Mouse (Mus musculus): ENCODE data around the gene Tceal3.
"Not testable (repeated sequence)": the region's sequence is repeated elsewhere in the genome, so short reads cannot be mapped to it uniquely, and the experiment has no call there.

Gene Tceal3

GRCm38 (mm10) chrX:136590199-136590896 lies at the start of gene Tceal3:
Tceal3 (plus strand) TSS chrX:136590842.
- DNase-seq = no peak

GRCm38 (mm10) chrX:136543956-136544355 lies 46.7 kb upstream of the Tceal3 start, which contains the start of gene Kir3dl2:
Kir3dl2 (minus strand) TSS chrX:136544056.
- DNase-seq = not testable (repeated sequence)

GRCm38 (mm10) chrX:136569094-136569493 lies 21.5 kb upstream of the Tceal3 start:
- not testable (repeated sequence) for DNase-seq

GRCm38 (mm10) chrX:136584617-136585016 lies 6.0 kb upstream of the Tceal3 start:
- no peak for DNase-seq

- no peak for DNase-seq
Observed at GRCm38 (mm10) chrX:136590897-136591257, 235 bp downstream of the Tceal3 start.

GRCm38 (mm10) chrX:136599416-136599815 lies 8.8 kb downstream of the Tceal3 start:
- DNase-seq = no peak

- DNase-seq = no peak
Observed at GRCm38 (mm10) chrX:136606951-136607350, 16.3 kb downstream of the Tceal3 start.

- no peak for DNase-seq
Observed at GRCm38 (mm10) chrX:136607395-136607794, 16.8 kb downstream of the Tceal3 start.

GRCm38 (mm10) chrX:136611346-136611745 lies 20.7 kb downstream of the Tceal3 start:
- no peak for DNase-seq

- not testable (repeated sequence) for DNase-seq
Observed at GRCm38 (mm10) chrX:136615889-136616288, 25.2 kb downstream of the Tceal3 start.

GRCm38 (mm10) chrX:136624905-136625569 lies 34.4 kb downstream of the Tceal3 start:
- peak; percentile 10 to 29 for DNase-seq

- no peak for DNase-seq
Observed at GRCm38 (mm10) chrX:136625959-136626358, 35.3 kb downstream of the Tceal3 start.

- DNase-seq = no peak
Observed at GRCm38 (mm10) chrX:136635116-136635515, 44.5 kb downstream of the Tceal3 start.

- DNase-seq = peak; percentile 6 to 58
Observed at GRCm38 (mm10) chrX:136639754-136640153, 49.1 kb downstream of the Tceal3 start.

GRCm38 (mm10) chrX:136645857-136646256 lies 55.2 kb downstream of the Tceal3 start:
- not testable (repeated sequence) for DNase-seq

- no peak for DNase-seq
Observed at GRCm38 (mm10) chrX:136666281-136666706, 75.7 kb downstream of the Tceal3 start.

- not testable (repeated sequence) for DNase-seq
Observed at GRCm38 (mm10) chrX:136666762-136667464, 76.3 kb downstream of the Tceal3 start.

- DNase-seq = no peak
Observed at GRCm38 (mm10) chrX:136668794-136669193, 78.2 kb downstream of the Tceal3 start.

GRCm38 (mm10) chrX:136680989-136681388 lies 90.3 kb downstream of the Tceal3 start:
- no peak for DNase-seq

- not testable (repeated sequence) for DNase-seq
Observed at GRCm38 (mm10) chrX:136691606-136692293, 101.1 kb downstream of the Tceal3 start.

GRCm38 (mm10) chrX:136692294-136692675 lies 101.6 kb downstream of the Tceal3 start:
- DNase-seq = no peak

- DNase-seq = no peak
Observed at GRCm38 (mm10) chrX:136693196-136693595, 102.6 kb downstream of the Tceal3 start.

Data from lung, adult 18-20 months (tissue).